In genomic region chr2:25596765-25597510, GRCm38 (mm10) we compare ENCODE assay signal across 27 mouse cellular contexts. TPM values are rescaled to one million over a fixed set of nuclear protein-coding genes. Genes with fewer than 3 reads are reported as not detected.
"Had no signal": no experiment of that assay in that cellular context is flagged by ENCODE, and none has a peak within 500 bp of the region (broad histone marks: within the 10 kb centered on the region; RNA-seq: fewer than 3 reads in every experiment).

No protein-coding gene starts in this region.

- DNase-seq: cerebellum, adult 18-20 months; cerebellum, adult 2 months; cerebellum, adult 8-10 months; cerebellum, adult 9-10 months; cerebellum, postnatal 10 days; cerebellum, postnatal 25 days; cerebellum, postnatal 36 days; embryo, embryonic 11 days; forebrain, postnatal 0 days; gastrocnemius, adult 2 months; gastrocnemius, postnatal 10 days; gastrocnemius, postnatal 14 days; gastrocnemius, postnatal 25 days; gastrocnemius, postnatal 36 days; heart, adult 11 months; heart, adult 18-20 months; heart, adult 2 months had no signal

- ATAC-seq: forebrain, embryonic 13.5 days; forebrain, embryonic 14.5 days; forebrain, embryonic 15.5 days; forebrain, embryonic 16.5 days; forebrain, postnatal 0 days had no signal

- H3K4me3 ChIP-seq: embryonic facial prominence, embryonic 12.5 days; embryonic facial prominence, embryonic 13.5 days; embryonic facial prominence, embryonic 15.5 days; erythroblast, embryonic 14.5 days; forebrain, embryonic 10.5 days; forebrain, embryonic 12.5 days; forebrain, embryonic 13.5 days; forebrain, embryonic 15.5 days; gastrocnemius, adult 2 months; heart, adult 2 months had no signal

- H3K27me3 ChIP-seq: embryonic facial prominence, embryonic 12.5 days; embryonic facial prominence, embryonic 13.5 days; embryonic facial prominence, embryonic 15.5 days; forebrain, embryonic 12.5 days; forebrain, embryonic 13.5 days; forebrain, embryonic 15.5 days had no signal

- H3K4me1 ChIP-seq: embryonic facial prominence, embryonic 12.5 days; embryonic facial prominence, embryonic 13.5 days; embryonic facial prominence, embryonic 15.5 days; forebrain, embryonic 10.5 days; forebrain, embryonic 12.5 days; forebrain, embryonic 13.5 days; forebrain, embryonic 15.5 days had no signal

- H3K9ac ChIP-seq: embryonic facial prominence, embryonic 12.5 days; embryonic facial prominence, embryonic 13.5 days; embryonic facial prominence, embryonic 15.5 days; forebrain, embryonic 12.5 days; forebrain, embryonic 13.5 days; forebrain, embryonic 15.5 days; forebrain, postnatal 0 days had no signal

- H3K9me3 ChIP-seq: embryonic facial prominence, embryonic 12.5 days; embryonic facial prominence, embryonic 13.5 days; embryonic facial prominence, embryonic 15.5 days; forebrain, embryonic 10.5 days; forebrain, embryonic 12.5 days; forebrain, embryonic 13.5 days; forebrain, embryonic 15.5 days had no signal

- H3K4me2 ChIP-seq: embryonic facial prominence, embryonic 12.5 days; embryonic facial prominence, embryonic 13.5 days; embryonic facial prominence, embryonic 15.5 days; forebrain, embryonic 12.5 days; forebrain, embryonic 13.5 days; forebrain, embryonic 15.5 days had no signal

- H3K27ac ChIP-seq: embryonic facial prominence, embryonic 12.5 days; embryonic facial prominence, embryonic 13.5 days; embryonic facial prominence, embryonic 15.5 days; forebrain, embryonic 10.5 days; forebrain, embryonic 12.5 days; forebrain, embryonic 13.5 days; forebrain, embryonic 15.5 days; gastrocnemius, adult 2 months; heart, adult 2 months had no signal

RNA-seq across cellular contexts. Expression of gene Ajm1, which starts 15.4 kb away (rescaled TPM):
- polyA plus RNA-seq: erythroblast, embryonic 14.5 days had no signal

RNA-seq across cellular contexts. Expression of gene Ccdc183, which starts 20.5 kb away (rescaled TPM):
- polyA plus RNA-seq: cerebellum, adult 2 months; erythroblast, embryonic 14.5 days; heart, adult 2 months had no signal
